Mouse (Mus musculus) adrenal gland, postnatal 14 days (tissue): ENCODE results near the gene Kctd11. TPM values are rescaled to one million over a fixed set of nuclear protein-coding genes. Genes with fewer than 3 reads are reported as not detected.

ENCODE experiments used
- DNase-seq: peaks from one replicate; pipeline ENCODE4 v3.0.0; 2021; ENCODE audit warnings: mixed read lengths
- microRNA-seq, 2 experiments: library from miRNA; unstranded; fragments of <30 nt; microRNA quantifications; one replicate each; pipeline ENCODE4 v1.2.0; 2021
- total RNA-seq: library from RNA; stranded (reverse); gene quantifications from 2 replicates; pipeline ENCODE4 v1.2.3, GENCODE M21; 2021

The Kctd11 gene
- total RNA-seq, 1 experiment from 2014 or later, result 4.1 TPM

DNA sequence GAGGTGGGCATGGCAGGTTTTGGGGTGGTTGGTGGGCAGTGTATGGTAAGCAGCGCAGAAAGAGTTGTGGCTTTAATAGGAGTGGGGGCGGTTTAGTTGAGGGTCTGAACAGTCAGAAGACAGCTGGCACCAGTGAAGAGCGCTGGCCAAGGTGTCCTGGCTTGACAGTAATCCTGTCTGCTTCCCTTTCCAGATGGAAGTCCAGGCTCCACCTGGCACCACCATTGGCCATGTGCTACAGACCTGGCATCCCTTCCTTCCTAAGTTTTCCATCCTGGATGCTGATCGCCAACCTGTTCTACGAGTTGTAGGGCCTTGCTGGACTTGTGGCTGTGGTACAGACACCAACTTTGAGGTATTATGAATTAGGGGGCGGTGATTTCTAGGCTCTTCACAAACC, 33.2 kb downstream of the Kctd11 start:
- no peak for DNase-seq

DNA sequence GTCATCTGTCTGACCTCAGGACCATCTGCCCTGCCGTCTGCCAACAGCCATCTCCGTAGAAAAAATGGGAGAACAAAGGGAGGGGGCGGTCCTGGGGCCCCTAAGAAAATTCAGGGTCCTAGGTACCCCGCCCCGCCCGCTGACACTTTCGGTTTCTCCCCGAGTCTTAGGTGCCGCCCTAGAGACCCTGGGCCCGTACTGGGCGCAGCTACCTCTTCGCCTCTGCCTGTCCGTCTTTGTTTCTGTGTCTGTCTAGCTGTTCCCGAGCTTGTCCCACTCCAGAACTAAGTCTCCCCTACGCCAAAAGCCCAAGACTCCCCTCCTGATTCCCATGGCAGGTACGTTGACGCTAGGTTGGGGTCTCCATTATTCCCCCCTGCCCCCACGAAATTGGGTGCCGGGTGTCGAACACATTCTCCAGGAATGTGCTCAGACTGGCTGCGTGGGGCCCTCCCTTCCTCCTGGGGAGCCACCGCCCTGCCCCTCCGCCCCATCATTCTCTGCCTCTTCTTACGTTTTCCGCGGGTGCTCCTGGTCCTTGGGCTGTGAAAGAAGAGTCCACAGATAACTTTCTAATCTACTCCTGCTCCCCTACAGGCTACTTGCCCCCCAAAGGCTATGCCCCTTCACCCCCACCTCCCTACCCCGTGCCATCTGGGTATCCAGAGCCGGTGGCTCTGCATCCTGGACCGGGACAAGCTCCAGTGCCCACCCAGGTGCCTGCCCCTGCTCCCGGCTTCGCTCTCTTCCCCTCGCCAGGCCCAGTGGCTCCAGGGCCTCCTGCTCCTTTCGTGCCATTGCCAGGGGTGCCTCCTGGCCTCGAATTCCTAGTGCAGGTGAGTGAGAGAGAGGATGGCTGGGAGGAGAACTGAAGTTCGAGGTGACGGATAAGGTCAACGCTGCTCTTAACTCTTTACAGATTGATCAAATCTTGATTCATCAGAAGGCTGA, 34.2 kb downstream of the Kctd11 start:
- DNase-seq, result no peak

DNA sequence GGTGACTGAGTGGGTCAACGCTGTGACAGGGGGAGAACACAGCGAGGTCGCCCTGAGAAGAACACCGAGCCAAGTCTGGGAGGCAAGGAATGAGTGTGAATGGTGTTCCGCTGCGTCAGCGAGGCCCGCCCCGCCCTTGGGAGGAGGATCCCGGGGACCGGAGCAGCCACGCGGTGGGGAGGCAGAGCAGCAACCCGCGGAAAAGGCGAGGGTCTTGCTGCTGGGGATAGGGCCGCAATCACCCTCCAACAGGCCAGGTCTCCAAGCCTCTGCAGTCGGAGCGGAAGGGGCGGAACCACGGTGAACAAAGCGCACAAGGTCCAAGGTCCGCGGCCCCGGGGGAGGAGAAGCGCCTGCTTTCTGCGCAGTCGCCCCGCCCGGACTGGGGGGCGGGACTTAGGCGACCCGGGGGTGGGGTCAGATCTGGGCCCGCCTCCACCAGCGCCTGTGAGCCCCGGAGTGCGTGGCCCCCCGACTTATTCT, 35.0 kb downstream of the Kctd11 start, which contains the start of gene Plscr3:
Gene Plscr3, plus strand, starts transcription at position 179 of the 483 bp plus-strand sequence.
- peak; percentile 96 for DNase-seq

DNA sequence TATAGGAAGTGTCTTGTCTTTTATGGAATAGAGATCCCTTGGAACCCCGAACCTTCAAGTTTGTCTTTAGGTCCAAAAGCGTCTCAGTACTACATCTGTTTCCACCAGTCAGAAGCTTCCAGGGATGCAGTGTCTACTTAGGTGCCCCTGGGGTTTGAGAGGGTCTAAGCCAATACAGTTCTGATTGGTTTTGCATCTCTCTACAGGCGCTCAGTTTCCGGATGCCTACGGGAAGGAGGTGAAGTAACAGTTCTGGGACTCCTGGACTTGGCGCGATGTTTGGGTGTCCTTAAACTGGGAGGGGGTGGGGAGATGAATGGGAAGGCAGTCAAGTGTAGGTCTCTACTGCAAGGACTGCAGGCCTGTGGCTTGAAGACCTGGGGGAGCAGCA, 42.5 kb downstream of the Kctd11 start:
- DNase-seq, result peak; percentile 38

DNA sequence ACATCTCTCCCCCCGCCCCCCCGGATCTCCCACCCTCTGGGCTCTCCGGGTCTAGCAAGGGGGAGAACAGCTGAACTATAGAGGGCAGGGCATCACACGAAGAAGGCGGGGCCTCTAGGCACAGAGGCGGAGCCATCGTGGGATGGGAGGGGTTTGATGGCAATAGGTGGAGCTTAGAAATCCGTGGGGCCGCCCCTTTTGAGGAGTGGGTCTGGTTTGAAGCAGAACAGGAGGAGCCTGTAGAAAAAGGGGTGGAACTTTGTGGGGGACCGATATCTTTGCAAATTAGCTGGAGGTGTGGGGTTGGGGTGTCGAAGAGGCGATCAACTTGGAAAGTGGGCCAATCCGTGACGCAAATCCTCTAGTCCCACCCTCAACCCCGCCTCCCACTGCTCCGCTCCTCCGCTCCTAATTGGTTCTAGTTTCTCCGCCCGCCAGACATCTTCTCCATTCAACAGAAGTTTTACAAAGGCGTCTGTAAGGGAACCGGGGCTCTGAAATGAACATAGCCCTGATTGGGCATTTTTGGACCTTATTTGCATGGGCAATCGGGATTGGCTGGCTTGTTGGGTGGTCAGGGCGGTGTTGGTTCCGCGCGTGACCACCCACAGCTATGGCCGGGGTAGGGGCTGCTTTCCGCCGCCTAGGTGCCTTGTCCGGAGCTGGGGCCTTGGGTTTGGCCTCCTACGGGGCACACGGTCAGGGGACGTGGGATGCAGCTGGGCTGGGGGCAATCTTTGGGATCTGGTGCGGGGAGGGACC, 43.1 kb downstream of the Kctd11 start, which contains the start of gene Tmem256:
Gene Tmem256, plus strand, starts transcription at position 563 of the 762 bp plus-strand sequence.
- DNase-seq, result peak; percentile 96

DNA sequence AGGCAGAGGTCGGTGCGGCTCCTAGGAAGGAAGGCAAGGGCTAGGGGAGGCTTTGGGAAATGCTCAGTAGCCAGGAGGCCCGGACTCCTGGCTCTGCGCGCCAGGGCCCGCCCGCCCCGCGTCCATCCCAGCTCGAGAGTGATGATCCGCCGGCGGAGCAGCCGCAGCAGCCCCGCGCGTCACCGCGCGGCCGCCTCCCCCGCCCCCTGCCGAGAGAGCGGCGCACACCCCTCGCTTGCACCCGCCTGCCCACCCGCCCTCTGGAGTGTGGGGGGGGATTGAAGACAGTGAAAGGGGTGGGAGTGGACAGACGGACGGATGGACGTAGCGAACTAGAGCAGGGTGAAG, 43.6 kb downstream of the Kctd11 start, which contains the start of gene Nlgn2:
Gene Nlgn2, minus strand, starts transcription at position 181 of the 348 bp plus-strand sequence.
- DNase-seq, result peak; percentile 86

DNA sequence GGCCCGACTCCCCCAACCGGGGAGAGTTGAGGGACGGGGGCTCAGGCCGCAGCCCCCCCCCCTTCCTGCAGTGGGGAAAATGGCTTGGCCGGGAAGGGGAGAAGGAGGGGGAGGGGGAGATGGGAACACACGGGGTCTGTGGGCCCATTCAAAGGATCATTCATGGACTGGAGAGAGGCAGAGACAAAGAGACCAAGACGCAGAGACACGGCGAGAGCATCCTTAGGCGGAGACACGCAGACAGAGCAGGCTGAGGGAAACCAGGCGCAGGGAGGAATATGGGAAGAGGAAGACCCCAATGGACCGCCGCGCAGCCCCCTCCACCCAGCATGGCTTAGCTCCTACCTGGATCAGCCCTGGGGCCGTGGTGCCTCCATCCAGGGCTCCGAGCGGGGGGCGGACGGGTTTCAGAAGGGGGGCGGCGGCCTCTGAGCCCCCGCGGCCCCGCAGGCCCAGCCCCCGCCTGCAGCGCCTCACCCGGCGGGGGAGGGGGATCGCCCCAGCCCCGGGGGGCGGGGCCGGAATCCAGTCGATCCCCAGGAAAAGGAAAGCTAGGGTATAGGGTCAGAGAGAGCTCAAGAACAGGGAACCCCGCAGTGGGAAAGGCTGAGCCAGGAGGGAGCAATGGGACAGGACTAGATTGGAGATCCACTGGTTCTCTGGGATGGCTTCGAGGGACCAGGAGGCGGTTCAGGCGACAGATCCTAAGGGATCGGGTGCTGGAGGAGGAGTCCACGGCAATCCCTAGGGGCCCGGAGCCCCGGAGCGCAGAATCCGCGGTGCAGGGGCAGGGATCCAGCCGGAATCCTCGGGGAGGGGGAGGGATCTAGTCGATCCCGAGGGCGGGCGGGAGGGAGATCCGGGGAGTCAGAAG, 44.3 kb downstream of the Kctd11 start:
- peak; percentile 58 for DNase-seq

DNA sequence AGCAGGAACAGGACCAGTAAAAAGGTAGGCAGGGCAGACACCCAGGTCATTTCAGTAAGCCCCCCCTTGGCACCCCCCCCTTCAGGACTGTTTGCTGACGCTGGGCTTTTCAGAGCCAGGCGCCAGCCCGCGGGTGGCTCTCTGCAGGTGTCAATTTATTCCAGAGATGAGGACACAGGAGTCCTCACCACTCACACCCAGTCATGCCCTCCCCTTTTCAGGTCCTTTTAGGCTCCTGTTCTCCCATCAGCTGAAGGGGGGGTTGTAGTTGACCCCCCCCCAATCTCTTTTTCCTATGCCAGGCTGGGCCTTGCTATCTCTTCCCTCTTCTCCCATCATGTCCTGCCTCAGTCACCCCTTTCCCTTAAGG, 45.3 kb downstream of the Kctd11 start:
- DNase-seq, result no peak

DNA sequence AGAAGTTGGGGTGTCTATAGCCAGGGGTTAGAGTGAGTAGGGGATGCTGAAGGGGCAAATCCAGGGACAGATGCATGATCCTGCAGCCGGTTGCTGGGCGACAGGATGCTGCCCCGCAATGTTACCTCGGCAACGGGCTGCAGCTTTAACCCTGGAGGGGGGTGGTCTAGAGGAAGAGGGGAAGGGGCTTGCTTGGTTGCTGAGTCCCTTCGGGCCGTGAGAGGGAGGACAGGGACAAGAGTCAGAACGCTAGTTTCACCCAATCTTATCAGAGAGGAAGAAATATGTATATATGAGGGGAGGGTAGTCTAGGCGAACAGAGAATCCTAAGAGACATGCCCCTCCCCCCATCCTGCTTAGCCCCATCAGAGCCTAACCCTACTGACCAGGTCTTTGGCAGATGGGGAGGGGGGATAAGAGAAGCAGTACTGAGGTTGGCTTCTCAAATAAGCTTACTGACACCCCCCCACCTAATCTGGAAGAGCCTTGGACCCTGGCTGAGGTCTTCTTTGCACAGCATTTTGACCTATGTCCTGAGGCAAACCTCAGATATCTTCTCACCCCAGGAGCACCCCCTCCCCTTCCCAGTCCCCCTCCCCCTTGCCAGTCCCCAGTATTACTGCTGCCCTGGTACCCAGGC, 45.8 kb downstream of the Kctd11 start:
- DNase-seq, result no peak

DNA sequence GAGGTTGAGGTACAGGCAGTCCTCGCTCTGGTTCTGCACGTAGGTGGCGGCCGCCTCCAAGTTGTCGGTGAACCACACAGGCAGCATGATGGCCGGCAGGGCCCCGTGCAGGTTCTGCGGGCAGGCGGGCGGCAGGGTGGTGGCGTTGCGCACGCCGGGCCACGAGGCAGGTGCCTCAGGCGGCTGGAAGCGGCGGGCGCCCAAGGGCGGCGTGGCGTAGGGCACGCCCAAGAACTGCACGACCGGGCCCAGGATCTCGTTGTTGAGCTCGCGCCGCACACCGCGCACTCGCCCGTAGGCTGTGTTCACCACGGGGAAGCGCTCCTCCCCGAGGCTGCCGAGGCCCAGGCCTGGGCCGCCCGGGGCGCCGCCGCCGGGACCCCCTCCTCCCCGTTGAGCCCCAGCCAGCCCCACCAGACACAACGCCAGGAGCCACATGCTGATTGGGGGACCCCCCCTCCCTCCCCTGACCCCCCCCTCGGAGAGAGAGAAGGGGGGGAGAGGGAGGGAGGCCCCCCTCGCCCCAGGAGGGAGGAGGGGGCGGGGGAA, 47.1 kb downstream of the Kctd11 start:
- peak; percentile 63 for DNase-seq

DNA sequence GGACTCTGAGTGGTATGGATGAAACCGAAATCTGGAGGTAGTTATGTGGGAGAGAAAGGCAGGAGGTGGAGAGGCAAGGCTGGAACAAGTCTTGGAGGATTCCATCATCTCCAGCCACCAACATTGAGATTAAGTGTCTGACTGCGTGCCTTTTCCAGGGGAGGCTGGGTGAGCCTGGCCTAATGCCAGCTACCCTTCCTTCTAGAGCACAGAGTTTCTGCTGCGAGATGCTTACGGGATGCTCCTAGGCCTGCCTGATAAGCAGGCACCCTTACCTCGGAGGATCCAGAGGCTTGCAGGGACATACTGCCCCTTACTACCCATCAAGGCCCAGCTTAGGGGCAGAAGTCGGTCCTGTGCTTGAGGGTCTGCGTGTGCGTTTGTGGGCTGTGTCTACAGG, 47.7 kb downstream of the Kctd11 start:
- no peak for DNase-seq

DNA sequence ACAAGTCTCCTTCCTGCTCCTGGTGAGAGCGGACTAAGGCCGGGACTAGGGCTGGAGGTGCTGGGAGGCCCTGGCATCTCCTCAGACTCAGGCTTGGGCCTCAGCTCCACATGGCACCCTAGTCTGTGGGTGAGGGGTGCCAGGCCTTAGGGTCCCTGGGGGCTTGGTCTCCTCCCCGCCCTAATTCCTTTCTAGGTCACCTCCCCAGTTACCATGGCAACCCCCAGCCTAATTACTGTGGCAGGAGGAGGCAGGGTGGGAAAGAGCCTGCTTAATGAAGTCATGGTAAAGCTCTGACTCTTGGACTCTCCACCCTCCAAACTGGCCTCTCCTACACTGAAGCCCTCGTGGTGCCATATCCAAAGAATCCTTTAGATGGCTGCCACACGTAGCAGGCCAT, 52.4 kb downstream of the Kctd11 start:
- DNase-seq, result no peak

Small RNA genes lying within 50 kb of the gene (microRNA-seq; reads per million reads assigned to microRNA genes)
- gene Mir6924, result 0 reads per million in 2 experiments

Other genes starting within 250 kb of the Kctd11 start
- 75.5 and 84.3 TPM in 2 replicates for gene Fxr2, start 248.4 kb downstream of the Kctd11 start, total RNA-seq
- 0.45 TPM in 1 of 2 replicates, not detected in the other for gene Sox15, start 226.1 kb downstream of the Kctd11 start, total RNA-seq
- gene Mpdu1, start 218.8 kb downstream of the Kctd11 start, total RNA-seq, result 96.2 and 101 TPM in 2 replicates
- 8.6 and 12.2 TPM in 2 replicates for gene Cd68, start 215.3 kb downstream of the Kctd11 start, total RNA-seq
- gene Eif4a1, start 209.0 kb downstream of the Kctd11 start, total RNA-seq, result 642 and 752 TPM in 2 replicates
- gene Senp3, start 199.3 kb downstream of the Kctd11 start, total RNA-seq, result 71.6 and 72.4 TPM in 2 replicates
- gene Tnfsf13, start 195.6 kb downstream of the Kctd11 start, total RNA-seq, result 2.7 and 4.0 TPM in 2 replicates
- gene Tnfsf12, start 185.6 kb downstream of the Kctd11 start, total RNA-seq, result 20.3 and 21.5 TPM in 2 replicates
- 3.9 and 4.6 TPM in 2 replicates for gene Tnfsfm13, start 185.3 kb downstream of the Kctd11 start, total RNA-seq
- gene Polr2a, start 122.8 kb downstream of the Kctd11 start, total RNA-seq, result 78.0 and 84.0 TPM in 2 replicates
- gene Slc35g3, start 119.4 kb downstream of the Kctd11 start, total RNA-seq, result not detected in 2 replicates
- gene Zbtb4, start 115.5 kb downstream of the Kctd11 start, total RNA-seq, result 39.9 and 42.4 TPM in 2 replicates
- 2.4 and 3.2 TPM in 2 replicates for gene Chrnb1, start 85.5 kb downstream of the Kctd11 start, total RNA-seq
- 3.5 and 3.8 TPM in 2 replicates for gene Fgf11, start 79.5 kb downstream of the Kctd11 start, total RNA-seq
- 0.74 and 1.1 TPM in 2 replicates for gene Tmem102, start 75.8 kb downstream of the Kctd11 start, total RNA-seq
- not detected in 2 replicates for gene Gm39566, start 66.1 kb downstream of the Kctd11 start, total RNA-seq
- gene Spem2, start 62.9 kb downstream of the Kctd11 start, total RNA-seq, result not detected in 2 replicates
- 0.38 TPM in 1 of 2 replicates, not detected in the other for gene Spem1, start 59.2 kb downstream of the Kctd11 start, total RNA-seq
- gene Nlgn2, start 43.6 kb downstream of the Kctd11 start, total RNA-seq, result 17.6 and 20.6 TPM in 2 replicates
- 114 and 128 TPM in 2 replicates for gene Tmem256, start 42.9 kb downstream of the Kctd11 start, total RNA-seq
- gene Plscr3, start 35.0 kb downstream of the Kctd11 start, total RNA-seq, result 50.5 and 51.3 TPM in 2 replicates
- gene Tnk1, start 22.7 kb downstream of the Kctd11 start, total RNA-seq, result 0.30 TPM in 1 of 2 replicates, not detected in the other
- not detected in 2 replicates for gene Tmem95, start 3.4 kb downstream of the Kctd11 start, total RNA-seq
- 2.1 and 14.4 TPM in 2 replicates for gene Acap1, start 14.1 kb upstream of the Kctd11 start, total RNA-seq
- gene 2810408A11Rik, start 19.6 kb upstream of the Kctd11 start, total RNA-seq, result 1.8 and 2.1 TPM in 2 replicates
- gene Neurl4, start 19.7 kb upstream of the Kctd11 start, total RNA-seq, result 45.9 and 48.8 TPM in 2 replicates
- 52.3 and 57.3 TPM in 2 replicates for gene Gps2, start 32.5 kb upstream of the Kctd11 start, total RNA-seq
- 616 and 636 TPM in 2 replicates for gene Eif5a, start 40.6 kb upstream of the Kctd11 start, total RNA-seq
- 27.3 and 39.6 TPM in 2 replicates for gene Ybx2, start 54.4 kb upstream of the Kctd11 start, total RNA-seq
- 65.2 and 78.7 TPM in 2 replicates for gene Slc2a4, start 66.8 kb upstream of the Kctd11 start, total RNA-seq
- 1.1 TPM in 1 of 2 replicates, not detected in the other for gene Cldn7, start 83.4 kb upstream of the Kctd11 start, total RNA-seq
- gene Ctdnep1, start 99.8 kb upstream of the Kctd11 start, total RNA-seq, result 128 and 129 TPM in 2 replicates
- gene Elp5, start 101.1 kb upstream of the Kctd11 start, total RNA-seq, result 65.2 and 73.2 TPM in 2 replicates
- gene Gabarap, start 109.7 kb upstream of the Kctd11 start, total RNA-seq, result 344 and 351 TPM in 2 replicates
- gene Phf23, start 114.4 kb upstream of the Kctd11 start, total RNA-seq, result 47.3 and 53.2 TPM in 2 replicates
- 16.0 and 23.1 TPM in 2 replicates for gene Dvl2, start 119.2 kb upstream of the Kctd11 start, total RNA-seq
- gene Acadvl, start 134.0 kb upstream of the Kctd11 start, total RNA-seq, result 1,177 and 1,207 TPM in 2 replicates
- gene Dlg4, start 135.5 kb upstream of the Kctd11 start, total RNA-seq, result 31.9 and 37.0 TPM in 2 replicates
- 2.2 and 47.3 TPM in 2 replicates for gene Asgr1, start 172.7 kb upstream of the Kctd11 start, total RNA-seq
- gene Asgr2, start 211.2 kb upstream of the Kctd11 start, total RNA-seq, result 1.9 and 30.0 TPM in 2 replicates
- gene Mgl2, start 248.9 kb upstream of the Kctd11 start, total RNA-seq, result 1.8 and 3.3 TPM in 2 replicates